Mouse (Mus musculus): Measurements from ENCODE around the gene Myod1. TPM values are rescaled to one million over a fixed set of nuclear protein-coding genes. Genes with fewer than 3 reads are reported as not detected.

The Myod1 gene
- polyA plus RNA-seq, 1 experiment from 2014 or later = 0.76 TPM

DNA sequence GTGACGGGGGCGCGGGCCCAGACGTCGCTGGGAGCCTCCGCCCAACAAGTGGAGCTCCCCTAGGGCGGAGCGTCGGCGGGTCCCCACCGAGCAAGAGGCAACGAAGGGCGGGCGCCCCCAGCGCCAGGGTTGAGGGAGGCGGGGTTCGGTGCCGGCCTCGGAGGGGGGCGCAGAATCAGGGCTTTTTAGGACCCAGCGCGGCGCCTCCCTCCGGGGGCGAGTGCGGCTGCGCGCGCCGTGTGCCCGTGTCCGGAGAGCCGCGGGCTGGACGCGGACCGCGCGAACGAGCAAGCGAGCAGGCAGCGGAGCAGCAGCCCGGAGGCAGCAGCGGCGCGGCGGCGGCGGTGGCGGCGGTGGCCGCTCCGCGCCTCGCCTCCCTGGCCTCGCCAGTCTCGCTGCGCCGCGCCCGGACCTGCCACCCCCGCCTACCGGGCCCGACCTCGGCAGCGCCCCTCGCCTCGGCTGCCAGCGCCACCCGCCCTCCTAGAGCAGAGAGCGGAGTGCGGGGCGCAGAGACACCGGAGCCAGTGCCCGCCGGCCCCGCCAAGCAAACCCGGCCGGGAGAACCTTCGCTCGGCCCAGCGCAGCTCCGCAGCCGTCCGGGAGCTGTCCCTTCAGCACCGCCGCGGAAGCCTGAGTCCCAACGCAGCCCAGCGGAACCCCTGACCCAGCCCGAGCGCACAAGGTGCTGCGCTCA, 20.1 kb downstream of the Myod1 start, which contains the start of gene Kcnc1:
Gene Kcnc1 (plus strand): TSS at position 267 of the 697 bp plus-strand sequence.
- Histone ChIP-seq H3K9me3 (replicated peaks; ENCODE audit: control insufficient read depth, low read length) (no peaks in the 10 kb centered on the region), H3K4me1 (ENCODE audit: control insufficient read depth, low read depth, low read length) (no peaks in the 10 kb centered on the region; the same call in 1 of the 2 replicates), H3K4me3 (ENCODE audit: low read depth, low read length) (peak within 1 kb of the TSS; percentile 25; the same call in 1 of the 2 replicates), H3K36me3 (ENCODE audit: control insufficient read depth, insufficient read depth) (no peaks in the 10 kb centered on the region), H3K4me2 (ENCODE audit: low read depth, low read length) (peak within 1 kb of the TSS; percentile 53), H3K9ac (ENCODE audit: low read depth, low read length) (no peak within 1 kb of the TSS), H3K27ac (ENCODE audit: low read length) (no peak within 1 kb of the TSS), H3K27me3 (ENCODE audit: control insufficient read depth, insufficient read depth, low read depth, low read length) (peaks cover 56% of the 10 kb centered on the region)
- peak; percentile 51; the same call in 1 of the 2 replicates for ATAC-seq (ENCODE audit: low read depth)
- 1% methylated on average over 66 of the region's 93 CpGs for WGBS (ENCODE audit: insufficient replicate concordance)

DNA sequence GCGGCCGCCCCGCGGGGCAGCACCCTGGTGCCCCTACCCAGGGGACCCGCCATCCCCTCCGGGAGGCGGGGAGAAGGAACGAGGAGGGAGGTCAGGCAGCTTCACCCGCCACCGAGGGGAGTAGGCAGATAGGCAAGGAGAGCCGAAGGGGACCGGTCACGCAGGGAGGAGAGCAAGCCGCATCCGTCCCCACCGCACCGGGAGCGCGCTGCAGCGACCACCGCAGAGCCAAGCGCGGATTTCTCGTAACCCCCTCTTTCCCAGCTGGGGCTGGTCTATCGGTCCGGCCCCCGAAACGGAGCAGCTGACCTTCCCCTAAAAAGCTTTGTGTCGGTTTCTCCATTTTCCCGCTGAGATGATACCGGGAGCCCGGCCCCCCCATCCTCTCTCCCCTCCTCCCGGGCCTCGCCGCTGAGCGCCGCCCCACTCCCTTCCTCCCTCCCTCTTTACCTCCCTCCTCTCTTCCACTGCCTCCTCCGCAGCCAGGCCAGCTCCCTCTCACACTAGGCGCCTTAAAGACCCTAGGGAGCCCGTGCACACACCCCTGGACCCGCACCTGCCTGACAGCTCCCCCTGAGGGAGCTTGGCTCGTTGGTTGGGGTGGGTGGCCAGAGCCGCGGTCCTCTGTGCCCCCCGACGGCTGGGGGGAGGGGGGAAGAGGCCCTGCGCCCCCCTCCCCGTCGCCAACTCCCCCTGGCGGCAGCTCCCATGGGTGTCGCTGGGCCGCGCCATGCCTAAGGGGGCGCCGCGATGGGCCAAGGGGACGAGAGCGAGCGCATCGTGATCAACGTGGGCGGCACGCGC, 20.9 kb downstream of the Myod1 start:
- no peaks in the 10 kb centered on the region; the same call in 1 of the 2 replicates for H3K4me1 ChIP-seq (ENCODE audit: control insufficient read depth, low read depth, low read length)
- H3K4me3 ChIP-seq (ENCODE audit: low read depth, low read length) = no peak overlapping the region
- H3K27ac ChIP-seq (ENCODE audit: low read length) = no peak overlapping the region
- no peak overlapping the region for H3K4me2 ChIP-seq (ENCODE audit: low read depth, low read length)
- no peaks in the 10 kb centered on the region for H3K9me3 ChIP-seq (replicated peaks; ENCODE audit: control insufficient read depth, low read length)
- H3K9ac ChIP-seq (ENCODE audit: low read depth, low read length) = no peak overlapping the region
- 2% methylated on average over 61 of the region's 64 CpGs for WGBS (ENCODE audit: insufficient replicate concordance)
- H3K36me3 ChIP-seq (ENCODE audit: control insufficient read depth, insufficient read depth) = no peaks in the 10 kb centered on the region
- H3K27me3 ChIP-seq (ENCODE audit: control insufficient read depth, insufficient read depth, low read depth, low read length) = peaks cover 56% of the 10 kb centered on the region
- no peak for ATAC-seq (ENCODE audit: low read depth)

DNA sequence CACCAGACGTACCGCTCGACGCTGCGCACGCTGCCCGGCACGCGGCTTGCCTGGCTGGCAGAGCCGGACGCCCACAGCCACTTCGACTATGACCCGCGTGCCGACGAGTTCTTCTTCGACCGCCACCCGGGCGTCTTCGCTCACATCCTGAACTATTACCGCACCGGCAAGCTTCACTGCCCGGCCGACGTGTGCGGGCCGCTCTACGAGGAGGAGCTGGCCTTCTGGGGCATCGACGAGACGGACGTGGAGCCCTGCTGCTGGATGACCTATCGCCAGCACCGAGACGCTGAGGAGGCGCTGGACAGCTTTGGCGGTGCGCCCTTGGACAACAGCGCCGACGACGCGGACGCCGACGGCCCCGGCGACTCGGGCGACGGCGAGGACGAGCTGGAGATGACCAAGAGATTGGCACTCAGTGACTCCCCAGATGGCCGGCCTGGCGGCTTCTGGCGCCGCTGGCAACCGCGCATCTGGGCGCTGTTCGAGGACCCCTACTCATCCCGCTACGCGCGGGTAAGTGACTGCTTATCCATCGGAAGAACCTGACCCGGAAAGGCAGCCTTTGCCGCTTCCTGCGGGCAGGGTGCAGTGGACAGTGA, 21.6 kb downstream of the Myod1 start:
- Histone ChIP-seq H3K27ac (ENCODE audit: low read length) (no peak overlapping the region), H3K27me3 (ENCODE audit: control insufficient read depth, insufficient read depth, low read depth, low read length) (peaks cover 56% of the 10 kb centered on the region), H3K4me1 (ENCODE audit: control insufficient read depth, low read depth, low read length) (no peaks in the 10 kb centered on the region; the same call in 1 of the 2 replicates), H3K4me3 (ENCODE audit: low read depth, low read length) (no peak overlapping the region), H3K4me2 (ENCODE audit: low read depth, low read length) (no peak overlapping the region), H3K36me3 (ENCODE audit: control insufficient read depth, insufficient read depth) (no peaks in the 10 kb centered on the region), H3K9me3 (replicated peaks; ENCODE audit: control insufficient read depth, low read length) (no peaks in the 10 kb centered on the region), H3K9ac (ENCODE audit: low read depth, low read length) (no peak overlapping the region)
- ATAC-seq (ENCODE audit: low read depth) = no peak
- WGBS (ENCODE audit: insufficient replicate concordance) = 11% methylated on average over 70 of the region's 70 CpGs

DNA sequence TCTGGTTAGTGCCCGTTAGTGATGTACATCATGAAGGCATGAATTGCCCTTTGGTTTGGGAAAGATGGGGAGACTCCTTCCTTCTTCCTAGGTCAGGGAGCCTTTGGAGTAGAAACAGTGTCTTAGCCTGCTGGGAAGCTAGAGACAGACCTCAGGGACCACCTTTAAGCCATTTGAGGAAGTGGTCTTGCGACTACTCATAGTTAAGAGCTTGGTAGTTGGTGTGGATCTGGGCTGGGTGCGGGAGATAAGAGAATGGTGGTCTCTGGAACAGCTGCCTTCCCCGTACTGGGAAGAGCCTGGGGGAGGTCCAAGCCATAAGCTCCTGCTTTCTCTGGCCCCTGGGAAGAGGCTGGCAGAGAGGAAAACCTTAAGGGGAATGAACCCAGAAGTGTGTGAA, 22.3 kb downstream of the Myod1 start:
- WGBS (ENCODE audit: insufficient replicate concordance) = 19% methylated on average over 4 of the region's 4 CpGs
- no peak overlapping the region for H3K4me3 ChIP-seq (ENCODE audit: low read depth, low read length)

DNA sequence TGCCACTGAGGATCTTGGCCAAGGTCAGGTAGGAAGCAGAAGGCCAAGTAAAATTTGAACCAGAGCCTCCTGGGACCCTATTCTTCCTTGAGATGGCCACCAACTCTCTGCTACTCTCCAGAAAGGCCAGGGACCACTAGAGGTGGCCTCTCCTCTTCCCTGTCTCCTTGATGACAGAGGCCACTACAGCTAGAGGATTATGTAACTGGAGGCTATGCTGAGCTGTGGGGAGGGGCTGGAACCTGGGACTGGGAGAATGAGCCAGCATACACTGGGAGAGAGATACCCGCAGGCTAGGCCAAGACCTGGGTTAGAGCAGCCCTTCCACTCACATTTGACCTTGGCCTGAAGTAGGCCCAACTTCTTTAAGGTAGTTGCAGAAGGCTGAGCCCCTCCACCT, 23.4 kb downstream of the Myod1 start:
- no peak overlapping the region for H3K27ac ChIP-seq (ENCODE audit: low read length)
- 50% methylated on average over 1 of the region's 1 CpGs for WGBS (ENCODE audit: insufficient replicate concordance)
- no peaks in the 10 kb centered on the region; the same call in 1 of the 2 replicates for H3K4me1 ChIP-seq (ENCODE audit: control insufficient read depth, low read depth, low read length)
- H3K36me3 ChIP-seq (ENCODE audit: control insufficient read depth, insufficient read depth) = no peaks in the 10 kb centered on the region
- no peak overlapping the region for H3K9ac ChIP-seq (ENCODE audit: low read depth, low read length)
- peaks cover 47% of the 10 kb centered on the region for H3K27me3 ChIP-seq (ENCODE audit: control insufficient read depth, insufficient read depth, low read depth, low read length)
- no peak overlapping the region for H3K4me3 ChIP-seq (ENCODE audit: low read depth, low read length)
- ATAC-seq (ENCODE audit: low read depth) = no peak
- no peak overlapping the region for H3K4me2 ChIP-seq (ENCODE audit: low read depth, low read length)
- no peaks in the 10 kb centered on the region for H3K9me3 ChIP-seq (replicated peaks; ENCODE audit: control insufficient read depth, low read length)

More for the DNA sequence above, 22.3 kb downstream of the Myod1 start:
- Histone ChIP-seq H3K4me1 (ENCODE audit: control insufficient read depth, low read depth, low read length) (no peaks in the 10 kb centered on the region; the same call in 1 of the 2 replicates), H3K36me3 (ENCODE audit: control insufficient read depth, insufficient read depth) (no peaks in the 10 kb centered on the region), H3K9ac (ENCODE audit: low read depth, low read length) (no peak overlapping the region), H3K27me3 (ENCODE audit: control insufficient read depth, insufficient read depth, low read depth, low read length) (peaks cover 54% of the 10 kb centered on the region), H3K4me2 (ENCODE audit: low read depth, low read length) (no peak overlapping the region), H3K9me3 (replicated peaks; ENCODE audit: control insufficient read depth, low read length) (no peaks in the 10 kb centered on the region), H3K27ac (ENCODE audit: low read length) (no peak overlapping the region)
- no peak for ATAC-seq (ENCODE audit: low read depth)

DNA sequence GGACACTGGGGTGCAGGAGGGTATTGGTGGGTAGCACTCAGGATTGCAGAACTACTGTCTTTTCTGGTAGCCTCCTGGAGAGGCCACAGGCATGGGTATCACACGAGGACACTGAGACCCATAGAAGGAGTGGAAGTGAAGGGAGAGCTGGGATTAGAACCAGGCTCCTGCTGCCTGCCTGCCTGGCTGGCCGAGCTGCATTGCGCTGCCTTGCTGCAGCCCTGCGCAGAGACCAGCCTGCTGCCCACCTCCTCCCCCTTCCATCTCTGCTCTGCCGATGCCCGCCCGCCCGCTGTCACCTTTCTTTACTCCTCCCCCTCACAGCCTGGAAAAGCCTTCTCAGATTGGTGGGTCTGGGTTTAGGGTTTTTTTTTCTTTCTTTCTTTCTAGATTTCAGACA, 24.1 kb downstream of the Myod1 start:
- no peak for ATAC-seq (ENCODE audit: low read depth)
- no peaks in the 10 kb centered on the region for H3K9me3 ChIP-seq (replicated peaks; ENCODE audit: control insufficient read depth, low read length)
- WGBS (ENCODE audit: insufficient replicate concordance) = 47% methylated on average over 8 of the region's 8 CpGs
- H3K4me2 ChIP-seq (ENCODE audit: low read depth, low read length) = no peak overlapping the region
- H3K36me3 ChIP-seq (ENCODE audit: control insufficient read depth, insufficient read depth) = no peaks in the 10 kb centered on the region
- no peak overlapping the region for H3K9ac ChIP-seq (ENCODE audit: low read depth, low read length)
- peaks cover 40% of the 10 kb centered on the region for H3K27me3 ChIP-seq (ENCODE audit: control insufficient read depth, insufficient read depth, low read depth, low read length)
- H3K4me1 ChIP-seq (ENCODE audit: control insufficient read depth, low read depth, low read length) = no peaks in the 10 kb centered on the region; the same call in 1 of the 2 replicates
- no peak overlapping the region for H3K27ac ChIP-seq (ENCODE audit: low read length)
- H3K4me3 ChIP-seq (ENCODE audit: low read depth, low read length) = no peak overlapping the region

DNA sequence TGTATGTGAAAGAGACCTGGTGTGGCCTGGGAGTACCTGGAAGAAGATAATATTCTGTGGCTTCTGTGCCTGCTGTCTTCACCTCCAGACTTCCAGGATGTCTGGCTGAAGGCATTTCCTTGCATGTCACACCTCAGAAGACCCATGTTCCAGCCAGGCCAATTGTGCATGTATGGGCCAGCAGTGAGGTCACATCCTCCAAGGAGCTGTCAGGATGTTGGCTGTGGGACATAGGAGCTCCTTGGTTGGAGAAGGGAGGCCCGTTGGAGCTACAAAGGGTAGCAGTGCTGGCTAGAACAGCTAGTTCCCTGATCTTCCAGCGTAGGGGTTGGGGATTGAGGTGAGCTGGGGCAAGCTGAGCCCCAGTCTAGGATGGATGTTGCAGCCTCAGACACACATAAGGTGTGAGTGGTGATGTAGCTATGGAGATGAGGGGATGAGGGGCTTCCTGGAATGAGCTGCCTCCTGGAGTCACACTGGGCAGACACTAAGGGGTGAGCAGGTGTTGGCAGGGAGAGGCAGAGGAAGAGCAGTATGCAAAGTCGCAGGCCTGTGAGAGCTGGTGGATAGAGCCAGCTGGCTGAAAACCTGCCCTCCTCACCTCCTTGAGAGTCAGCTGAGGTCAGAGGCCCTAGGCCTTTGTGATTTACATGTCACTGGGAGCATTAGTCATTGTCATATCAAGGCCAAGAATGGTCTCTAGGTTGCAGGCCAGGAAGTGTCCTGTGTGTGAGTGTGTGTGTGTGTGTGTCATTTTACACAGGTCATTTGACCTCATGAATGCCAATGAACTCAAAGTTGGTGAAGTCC, 25.3 kb downstream of the Myod1 start:
- no peak overlapping the region for H3K9ac ChIP-seq (ENCODE audit: low read depth, low read length)
- H3K9me3 ChIP-seq (replicated peaks; ENCODE audit: control insufficient read depth, low read length) = no peaks in the 10 kb centered on the region
- no peak overlapping the region for H3K4me2 ChIP-seq (ENCODE audit: low read depth, low read length)
- 34% methylated on average over 3 of the region's 3 CpGs for WGBS (ENCODE audit: insufficient replicate concordance)
- H3K27ac ChIP-seq (ENCODE audit: low read length) = no peak overlapping the region
- H3K36me3 ChIP-seq (ENCODE audit: control insufficient read depth, insufficient read depth) = no peaks in the 10 kb centered on the region
- no peak overlapping the region for H3K4me3 ChIP-seq (ENCODE audit: low read depth, low read length)
- ATAC-seq (ENCODE audit: low read depth) = no peak
- H3K27me3 ChIP-seq (ENCODE audit: control insufficient read depth, insufficient read depth, low read depth, low read length) = peaks cover 28% of the 10 kb centered on the region
- no peaks in the 10 kb centered on the region for H3K4me1 ChIP-seq (ENCODE audit: control insufficient read depth, low read depth, low read length)

DNA sequence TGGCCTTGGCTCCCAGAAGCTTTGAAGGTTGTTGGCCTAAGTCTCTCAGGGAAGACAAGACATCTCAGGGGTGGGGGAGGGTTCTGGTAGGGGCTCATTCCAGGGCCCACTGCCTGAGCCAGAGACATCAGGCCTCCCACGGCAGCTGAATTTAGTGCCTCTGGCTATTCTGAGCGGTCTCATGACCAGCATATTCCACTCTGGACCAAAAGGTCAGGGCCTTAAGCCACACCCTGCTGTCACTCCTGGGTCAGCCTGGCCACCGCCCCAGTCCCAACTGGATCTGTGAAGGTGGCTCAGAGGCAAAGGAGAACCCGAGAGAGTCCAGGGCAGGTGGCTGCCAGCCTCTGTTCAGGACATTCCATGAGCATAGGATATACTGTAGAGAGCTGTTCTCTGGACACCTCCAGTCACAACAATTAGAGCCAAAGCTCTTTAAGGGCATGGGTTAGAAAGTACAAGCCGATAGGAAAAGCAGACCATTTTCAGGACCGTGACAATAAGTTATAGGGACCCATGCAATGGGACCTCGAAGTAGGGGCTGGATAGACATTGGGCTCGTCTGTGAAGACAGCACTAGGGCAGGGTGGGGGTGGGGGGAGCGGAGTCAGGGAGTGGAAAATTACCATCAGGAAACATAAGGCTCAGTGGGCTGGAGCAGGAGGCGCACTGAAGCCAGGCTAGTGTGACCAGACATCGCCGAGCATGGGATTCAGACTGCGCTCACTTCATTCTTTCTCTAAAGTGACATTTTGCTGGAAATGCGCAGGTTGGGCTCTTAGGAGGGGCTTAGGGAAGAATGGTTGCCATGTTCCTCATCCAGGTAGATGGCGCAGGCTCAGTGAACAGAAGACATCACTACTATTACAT, 27.6 kb downstream of the Myod1 start:
- ATAC-seq (ENCODE audit: low read depth) = no peak
- Histone ChIP-seq H3K27me3 (ENCODE audit: control insufficient read depth, insufficient read depth, low read depth, low read length) (peaks cover 5% of the 10 kb centered on the region), H3K4me3 (ENCODE audit: low read depth, low read length) (no peak overlapping the region), H3K4me1 (ENCODE audit: control insufficient read depth, low read depth, low read length) (no peaks in the 10 kb centered on the region), H3K9ac (ENCODE audit: low read depth, low read length) (no peak overlapping the region), H3K36me3 (ENCODE audit: control insufficient read depth, insufficient read depth) (no peaks in the 10 kb centered on the region), H3K27ac (ENCODE audit: low read length) (no peak overlapping the region), H3K4me2 (ENCODE audit: low read depth, low read length) (no peak overlapping the region), H3K9me3 (replicated peaks; ENCODE audit: control insufficient read depth, low read length) (no peaks in the 10 kb centered on the region)
- 68% methylated on average over 15 of the region's 15 CpGs for WGBS (ENCODE audit: insufficient replicate concordance)
